Mouse (Mus musculus) Patski (cell line): ENCODE measurements around the gene Ube4b. TPM values are rescaled to one million over a fixed set of nuclear protein-coding genes. Genes with fewer than 3 reads are reported as not detected.

Experiments
- ATAC-seq: fragments of 100-300 bp; one replicate; pipeline ENCODE4 v1.8.0; 2021
- CTCF ChIA-PET: fragments of 350-600 bp; sonication (Branson Sonifier 250); formaldehyde crosslinking; loops from one replicate; lab custom pipeline; 2022; ENCODE audit warnings: inconsistent platforms; lab: Charles Lee
- POLR2A ChIA-PET: fragments of 350-600 bp; sonication (Branson Sonifier 250); formaldehyde crosslinking; loops from one replicate; lab custom pipeline; 2022; ENCODE audit warnings: antibody characterized with exemption, inconsistent platforms; lab: Charles Lee
- DNase-seq: peaks from one replicate; pipeline ENCODE4 v3.0.0-alpha.2; 2011; ENCODE audit warnings: low read depth, low spot score
- H3K27me3 ChIP-seq: fragments of 371-371 bp; one replicate; pipeline ENCODE4 v1.5.1; 2021
- CTCF ChIP-seq: fragments of 100-300 bp; IDR thresholded peaks from one replicate; pipeline ENCODE4 v1.5.1; 2021
- in situ Hi-C: fragments of 300-500 bp; cut with MboI; formaldehyde crosslinking; loops from 3 replicates; pipeline ENCODE4 v1.11.1; 2018; ENCODE audit warnings: low pct_unique_long_range_greater_than_20kb, mixed read lengths
- polyA plus RNA-seq: library from polyadenylated mRNA; unstranded; gene quantifications from one replicate; pipeline ENCODE4 v1.2.3, GENCODE M21; 2021

Ube4b gene
- polyA plus RNA-seq, 1 experiment from 2014 or later, result 63.9 TPM

- in situ Hi-C loops, result no loop called here
- POLR2A ChIA-PET, result no interaction called here
- DNase-seq (no peak), ATAC-seq (no peak)
- H3K27me3 ChIP-seq, result no peaks in the 10 kb centered on the region
- CTCF ChIA-PET, result interaction anchor here (1.5 kb wide), 1 partner anchor 13 kb away, joined by 4 read pairs; no protein-coding TSS in a partner anchor
- TF ChIP-seq CTCF, result no peak
These were observed 136.3 kb downstream of the Ube4b start for GRCm38 (mm10) chr4:149290157-149290750.

- POLR2A ChIA-PET, result interaction anchor here (1.0 to 1.1 kb wide), 2 partner anchors 16 to 18 kb away, joined by 3 read pairs; no protein-coding TSS in a partner anchor
- H3K27me3 ChIP-seq, result no peaks in the 10 kb centered on the region
- in situ Hi-C loops, result no loop called here
- TF ChIP-seq CTCF, result no peak
- DNase-seq, result no peak
- CTCF ChIA-PET, result interaction anchor here (0.8 kb wide), 1 partner anchor 21 kb away, joined by 3 read pairs; no protein-coding TSS in a partner anchor
- no peak for ATAC-seq
These were observed 140.0 kb downstream of the Ube4b start for GRCm38 (mm10) chr4:149286287-149287137.

GRCm38 (mm10) chr4:149285691-149286090, 140.9 kb downstream of the Ube4b start:
- CTCF ChIA-PET, result no interaction called here
- no peak for DNase-seq
- no peaks in the 10 kb centered on the region for H3K27me3 ChIP-seq
- POLR2A ChIA-PET, result interaction anchor here (1.0 kb wide), 1 partner anchor 15 kb away, joined by 3 read pairs; no protein-coding TSS in a partner anchor
- no peak for ATAC-seq
- TF ChIP-seq CTCF, result no peak
- in situ Hi-C loops, result no loop called here

GRCm38 (mm10) chr4:149283018-149283417, 143.5 kb downstream of the Ube4b start:
- in situ Hi-C loops, result no loop called here
- peak; percentile 51 for ATAC-seq

GRCm38 (mm10) chr4:149282025-149282738, 144.4 kb downstream of the Ube4b start:
- no peak for TF ChIP-seq CTCF
- ChIA-PET POLR2A (no interaction called here), CTCF (interaction anchor here (1.3 kb wide), 1 partner anchor 16 kb away, joined by 4 read pairs; no protein-coding TSS in a partner anchor)
- DNase-seq (no peak), ATAC-seq (no peak)
- H3K27me3 ChIP-seq, result no peaks in the 10 kb centered on the region
- in situ Hi-C loops, result no loop called here

More at GRCm38 (mm10) chr4:149283018-149283417, 143.5 kb downstream of the Ube4b start:
- POLR2A ChIA-PET, result no interaction called here
- TF ChIP-seq CTCF, result no peak
- H3K27me3 ChIP-seq, result no peaks in the 10 kb centered on the region
- CTCF ChIA-PET, result interaction anchor here (1.0 to 1.5 kb wide), 2 partner anchors 23 to 25 kb away, joined by 3 to 5 read pairs; partner anchors contain the start of gene Kif1b
- DNase-seq, result peak; percentile 41

Other genes starting within 250 kb of the Ube4b start
- 32.9 TPM for gene Kif1b, start 119.1 kb downstream of the Ube4b start, polyA plus RNA-seq
- gene Rbp7, start 28.2 kb upstream of the Ube4b start, polyA plus RNA-seq, result not detected
- not detected for gene Tmem274, start 50.6 kb upstream of the Ube4b start, polyA plus RNA-seq
- 19.5 TPM for gene Nmnat1, start 58.5 kb upstream of the Ube4b start, polyA plus RNA-seq
- gene Lzic, start 58.5 kb upstream of the Ube4b start, polyA plus RNA-seq, result 27.2 TPM
- gene Ctnnbip1, start 91.5 kb upstream of the Ube4b start, polyA plus RNA-seq, result 17.3 TPM
- gene Clstn1, start 159.7 kb upstream of the Ube4b start, polyA plus RNA-seq, result 195 TPM